Mouse (Mus musculus): ENCODE data around the gene Nup98. TPM values are rescaled to one million over a fixed set of nuclear protein-coding genes. Genes with fewer than 3 reads are reported as not detected.

Nup98 gene
- total RNA-seq, 1 experiment, result 59.4 TPM

GRCm38 (mm10) chr7:102245775-102246174 lies 35.8 kb upstream of the Nup98 start:
- H3K4me1 ChIP-seq (ENCODE audit: control insufficient read depth in 2 of 2, insufficient read depth in 2 of 2, low read length in 2 of 2, poor library complexity in 1 of 2), result peaks cover 0 to 16% of the 10 kb centered on the region in 2 experiments; a peak in 2 of 4 replicates
- H3K9ac ChIP-seq (ENCODE audit: insufficient read depth, low read depth, low read length, poor library complexity, severe bottlenecking), result 0 out of 2 replicates have a peak overlapping the region, but pooled peaks have one; percentile 15

GRCm38 (mm10) chr7:102244782-102245535 lies 35.0 kb upstream of the Nup98 start:
- Histone ChIP-seq H3K27ac (ENCODE audit: insufficient read depth, low read depth, low read length, poor library complexity, severe bottlenecking) (no peak overlapping the region), H3K9ac (ENCODE audit: insufficient read depth, low read depth, low read length, poor library complexity, severe bottlenecking) (no peak overlapping the region), H3K4me3 (ENCODE audit: insufficient read depth in 1 of 2, low read depth in 1 of 2, low read length in 2 of 2, poor library complexity in 1 of 2, severe bottlenecking in 1 of 2) (no peak overlapping the region), H3K9me3 (ENCODE audit: control insufficient read depth, insufficient read depth, low read depth, low read length) (no peaks in the 10 kb centered on the region), H3K4me1 (ENCODE audit: control insufficient read depth in 2 of 2, insufficient read depth in 2 of 2, low read length in 2 of 2, poor library complexity in 1 of 2) (peaks cover 0 to 17% of the 10 kb centered on the region in 2 experiments; a peak in 2 of 4 replicates), H3K36me3 (ENCODE audit: control insufficient read depth, insufficient read depth, low read length, poor library complexity, severe bottlenecking) (no peaks in the 10 kb centered on the region; the same call in 1 of the 2 replicates)
- in situ Hi-C loops (cut with MboI; ENCODE audit: low sequenced_read_pairs in 2 of 2, unreplicated experiment in 2 of 2), result no loop called here
- TF ChIP-seq ZNF384 (IDR thresholded peaks at IDR 0.05; ENCODE audit: low read depth, low read length), result no peak
- TF ChIP-seq ZC3H11A (IDR thresholded peaks at IDR 0.05; ENCODE audit: borderline replicate concordance, low read depth, low read length), result no peak
- TF ChIP-seq MAFK (IDR thresholded peaks at IDR 0.05; ENCODE audit: insufficient read depth, low read depth, low read length), result no peak
- TF ChIP-seq CHD2 (IDR thresholded peaks at IDR 0.05; ENCODE audit: low read depth, low read length), result no peak
- no peak for TF ChIP-seq HCFC1 (IDR thresholded peaks at IDR 0.05; ENCODE audit: borderline replicate concordance, insufficient read depth, low read length)
- no peak for DNase-seq (ENCODE audit: low read depth, low spot score)

More at GRCm38 (mm10) chr7:102245775-102246174, 35.8 kb upstream of the Nup98 start:
- Histone ChIP-seq H3K27ac (ENCODE audit: insufficient read depth, low read depth, low read length, poor library complexity, severe bottlenecking) (no peak overlapping the region), H3K4me3 (ENCODE audit: insufficient read depth in 1 of 2, low read depth in 1 of 2, low read length in 2 of 2, poor library complexity in 1 of 2, severe bottlenecking in 1 of 2) (no peak overlapping the region), H3K36me3 (ENCODE audit: control insufficient read depth, insufficient read depth, low read length, poor library complexity, severe bottlenecking) (no peaks in the 10 kb centered on the region), H3K9me3 (ENCODE audit: control insufficient read depth, insufficient read depth, low read depth, low read length) (no peaks in the 10 kb centered on the region)
- in situ Hi-C loops (cut with MboI; ENCODE audit: low sequenced_read_pairs in 2 of 2, unreplicated experiment in 2 of 2), result no loop called here
- no peak for DNase-seq (ENCODE audit: low read depth, low spot score)
- TF ChIP-seq CHD2 (IDR thresholded peaks at IDR 0.05; ENCODE audit: low read depth, low read length) (no peak), ZNF384 (IDR thresholded peaks at IDR 0.05; ENCODE audit: low read depth, low read length) (no peak), MAFK (IDR thresholded peaks at IDR 0.05; ENCODE audit: insufficient read depth, low read depth, low read length) (no peak), ZC3H11A (IDR thresholded peaks at IDR 0.05; ENCODE audit: borderline replicate concordance, low read depth, low read length) (no peak), HCFC1 (IDR thresholded peaks at IDR 0.05; ENCODE audit: borderline replicate concordance, insufficient read depth, low read length) (no peak)

- Histone ChIP-seq H3K4me1 (ENCODE audit: control insufficient read depth in 2 of 2, insufficient read depth in 2 of 2, low read length in 2 of 2, poor library complexity in 1 of 2) (peaks cover 0 to 21% of the 10 kb centered on the region in 2 experiments; a peak in 2 of 4 replicates), H3K4me3 (ENCODE audit: insufficient read depth in 1 of 2, low read depth in 1 of 2, low read length in 2 of 2, poor library complexity in 1 of 2, severe bottlenecking in 1 of 2) (no peak overlapping the region), H3K27ac (ENCODE audit: insufficient read depth, low read depth, low read length, poor library complexity, severe bottlenecking) (no peak overlapping the region), H3K9me3 (ENCODE audit: control insufficient read depth, insufficient read depth, low read depth, low read length) (no peaks in the 10 kb centered on the region), H3K9ac (ENCODE audit: insufficient read depth, low read depth, low read length, poor library complexity, severe bottlenecking) (no peak overlapping the region), H3K36me3 (ENCODE audit: control insufficient read depth, insufficient read depth, low read length, poor library complexity, severe bottlenecking) (peaks cover 1% of the 10 kb centered on the region; the same call in 1 of the 2 replicates)
- no peak for DNase-seq (ENCODE audit: low read depth, low spot score)
- no peak for TF ChIP-seq HCFC1 (IDR thresholded peaks at IDR 0.05; ENCODE audit: borderline replicate concordance, insufficient read depth, low read length)
- TF ChIP-seq CHD2 (IDR thresholded peaks at IDR 0.05; ENCODE audit: low read depth, low read length), result no peak
- no peak for TF ChIP-seq ZC3H11A (IDR thresholded peaks at IDR 0.05; ENCODE audit: borderline replicate concordance, low read depth, low read length)
- TF ChIP-seq ZNF384 (IDR thresholded peaks at IDR 0.05; ENCODE audit: low read depth, low read length), result no peak
- TF ChIP-seq MAFK (IDR thresholded peaks at IDR 0.05; ENCODE audit: insufficient read depth, low read depth, low read length), result no peak
- in situ Hi-C loops (cut with MboI; ENCODE audit: low sequenced_read_pairs in 2 of 2, unreplicated experiment in 2 of 2), result no loop called here
Measured at GRCm38 (mm10) chr7:102243870-102244269, 33.9 kb upstream of the Nup98 start.

- TF ChIP-seq ZC3H11A (IDR thresholded peaks at IDR 0.05; ENCODE audit: borderline replicate concordance, low read depth, low read length), result no peak
- TF ChIP-seq MAFK (IDR thresholded peaks at IDR 0.05; ENCODE audit: insufficient read depth, low read depth, low read length), result no peak
- no peak for TF ChIP-seq HCFC1 (IDR thresholded peaks at IDR 0.05; ENCODE audit: borderline replicate concordance, insufficient read depth, low read length)
- no peak for TF ChIP-seq CHD2 (IDR thresholded peaks at IDR 0.05; ENCODE audit: low read depth, low read length)
- TF ChIP-seq ZNF384 (IDR thresholded peaks at IDR 0.05; ENCODE audit: low read depth, low read length), result no peak
- no peak overlapping the region for H3K4me3 ChIP-seq (ENCODE audit: insufficient read depth in 1 of 2, low read depth in 1 of 2, low read length in 2 of 2, poor library complexity in 1 of 2, severe bottlenecking in 1 of 2)
- no peaks in the 10 kb centered on the region for H3K9me3 ChIP-seq (ENCODE audit: control insufficient read depth, insufficient read depth, low read depth, low read length)
- no peak for DNase-seq (ENCODE audit: low read depth, low spot score)
- H3K9ac ChIP-seq (ENCODE audit: insufficient read depth, low read depth, low read length, poor library complexity, severe bottlenecking), result no peak overlapping the region
- H3K4me1 ChIP-seq (ENCODE audit: control insufficient read depth in 2 of 2, insufficient read depth in 2 of 2, low read length in 2 of 2, poor library complexity in 1 of 2), result peaks cover 0 to 16% of the 10 kb centered on the region in 2 experiments; a peak in 2 of 4 replicates
- H3K27ac ChIP-seq (ENCODE audit: insufficient read depth, low read depth, low read length, poor library complexity, severe bottlenecking), result no peak overlapping the region
- peaks cover 1% of the 10 kb centered on the region; the same call in 1 of the 2 replicates for H3K36me3 ChIP-seq (ENCODE audit: control insufficient read depth, insufficient read depth, low read length, poor library complexity, severe bottlenecking)
- in situ Hi-C loops (cut with MboI; ENCODE audit: low sequenced_read_pairs in 2 of 2, unreplicated experiment in 2 of 2), result no loop called here
Measured at GRCm38 (mm10) chr7:102242917-102243316, 32.9 kb upstream of the Nup98 start.
